Mouse (Mus musculus) embryonic fibroblast, embryonic 13.5 days (primary cell): ENCODE results near the gene Cstb.

Experiments used
- CTCF ChIP-seq: IDR thresholded peaks from 2 replicates; pipeline ENCODE4 v1.5.1; 2011; ENCODE audit warnings: mild to moderate bottlenecking, control low read depth, low read length, moderate library complexity, borderline replicate concordance; ENCODE audit not compliant: insufficient read depth
- POLR2A ChIP-seq: IDR thresholded peaks from 2 replicates; pipeline ENCODE4 v1.6.1; 2011; ENCODE audit warnings: low read depth, mild to moderate bottlenecking, control low read depth, low read length, moderate library complexity

DNA sequence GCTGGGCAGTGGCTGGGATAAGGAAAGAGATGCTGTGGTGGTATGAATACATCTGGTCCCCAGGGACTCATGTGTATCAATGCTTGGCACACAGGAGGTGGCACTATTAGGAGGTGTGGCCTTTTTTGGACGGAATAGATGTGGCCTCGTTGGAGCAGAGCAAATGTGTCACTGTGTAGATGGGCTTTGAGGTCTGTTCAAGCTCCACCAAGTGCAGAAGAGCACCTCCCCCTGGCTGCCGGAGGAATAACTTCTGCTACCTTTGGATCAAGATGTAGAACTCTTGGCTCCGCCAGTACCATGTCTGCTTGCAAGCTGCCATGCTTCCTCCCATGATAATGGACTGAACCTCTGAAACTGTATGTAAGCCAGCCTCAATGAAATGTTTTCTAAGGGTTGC lies 36.3 kb downstream of the Cstb start:
- TF ChIP-seq CTCF (no peak), POLR2A (no peak)
